Mouse (Mus musculus): Measurements from ENCODE around the gene Ltbp3. TPM values are rescaled to one million over a fixed set of nuclear protein-coding genes. Genes with fewer than 3 reads are reported as not detected.
A peak's percentile ranks its signal among the peaks of the same experiment; 100 is the strongest.

Ltbp3 gene
- polyA plus RNA-seq, 1 experiment from 2014 or later = 9.7 TPM

- H3K9me3 ChIP-seq (ENCODE audit: control insufficient read depth, low read length) = no peaks in the 10 kb centered on the region
- no peaks in the 10 kb centered on the region for H3K27me3 ChIP-seq (ENCODE audit: control insufficient read depth, insufficient read depth, low read length)
- no peak overlapping the region for H3K9ac ChIP-seq (ENCODE audit: low read length)
- no peak overlapping the region for H3K27ac ChIP-seq (replicated peaks; ENCODE audit: low read depth, low read length)
- no peak for ATAC-seq (ENCODE audit: insufficient number of reproducible peaks, low FRiP score, low TSS enrichment, low read depth)
- no peak overlapping the region for H3K4me3 ChIP-seq (ENCODE audit: low read depth, low read length)
- H3K4me1 ChIP-seq (ENCODE audit: control insufficient read depth, insufficient read depth, low read length) = peaks cover 14% of the 10 kb centered on the region
- H3K36me3 ChIP-seq (ENCODE audit: control insufficient read depth, insufficient read depth, low read length) = peaks cover 21% of the 10 kb centered on the region
- no peak overlapping the region for H3K4me2 ChIP-seq (ENCODE audit: low read depth, severe bottlenecking)
- no peak for DNase-seq (ENCODE audit: low spot score)
- 53% methylated on average over 10 of the region's 10 CpGs for WGBS
These were observed 23.7 kb upstream of the Ltbp3 start for GRCm38 (mm10) chr19:5716955-5717354.

- WGBS = 90% methylated on average over 6 of the region's 6 CpGs
- H3K27ac ChIP-seq (replicated peaks; ENCODE audit: low read depth, low read length) = no peak overlapping the region
These were observed 19.5 kb upstream of the Ltbp3 start for GRCm38 (mm10) chr19:5721233-5721632.

GRCm38 (mm10) chr19:5722848-5723425, 17.8 kb upstream of the Ltbp3 start:
- no peaks in the 10 kb centered on the region for H3K27me3 ChIP-seq (ENCODE audit: control insufficient read depth, insufficient read depth, low read length)
- no peaks in the 10 kb centered on the region for H3K9me3 ChIP-seq (ENCODE audit: control insufficient read depth, low read length)
- WGBS = 94% methylated on average over 7 of the region's 7 CpGs
- ATAC-seq (ENCODE audit: insufficient number of reproducible peaks, low FRiP score, low TSS enrichment, low read depth) (no peak), DNase-seq (ENCODE audit: low spot score) (no peak)
- no peak overlapping the region for H3K4me2 ChIP-seq (ENCODE audit: low read depth, severe bottlenecking)
- peaks cover 20% of the 10 kb centered on the region for H3K4me1 ChIP-seq (ENCODE audit: control insufficient read depth, insufficient read depth, low read length)
- H3K27ac ChIP-seq (replicated peaks; ENCODE audit: low read depth, low read length) = no peak overlapping the region
- no peak overlapping the region for H3K9ac ChIP-seq (ENCODE audit: low read length)
- no peak overlapping the region for H3K4me3 ChIP-seq (ENCODE audit: low read depth, low read length)
- peaks cover 23% of the 10 kb centered on the region for H3K36me3 ChIP-seq (ENCODE audit: control insufficient read depth, insufficient read depth, low read length)

More at GRCm38 (mm10) chr19:5721233-5721632, 19.5 kb upstream of the Ltbp3 start:
- Histone ChIP-seq H3K4me2 (ENCODE audit: low read depth, severe bottlenecking) (no peak overlapping the region), H3K4me1 (ENCODE audit: control insufficient read depth, insufficient read depth, low read length) (peaks cover 10% of the 10 kb centered on the region), H3K4me3 (ENCODE audit: low read depth, low read length) (no peak overlapping the region), H3K9ac (ENCODE audit: low read length) (no peak overlapping the region), H3K9me3 (ENCODE audit: control insufficient read depth, low read length) (no peaks in the 10 kb centered on the region), H3K36me3 (ENCODE audit: control insufficient read depth, insufficient read depth, low read length) (peaks cover 23% of the 10 kb centered on the region), H3K27me3 (ENCODE audit: control insufficient read depth, insufficient read depth, low read length) (no peaks in the 10 kb centered on the region)
- ATAC-seq (ENCODE audit: insufficient number of reproducible peaks, low FRiP score, low TSS enrichment, low read depth) (no peak), DNase-seq (ENCODE audit: low spot score) (no peak)

GRCm38 (mm10) chr19:5723934-5724548, 16.7 kb upstream of the Ltbp3 start:
- ATAC-seq (ENCODE audit: insufficient number of reproducible peaks, low FRiP score, low TSS enrichment, low read depth) (no peak), DNase-seq (ENCODE audit: low spot score) (no peak)
- Histone ChIP-seq H3K4me2 (ENCODE audit: low read depth, severe bottlenecking) (peak overlapping the region; percentile 28), H3K27ac (replicated peaks; ENCODE audit: low read depth, low read length) (no peak overlapping the region), H3K4me3 (ENCODE audit: low read depth, low read length) (no peak overlapping the region), H3K36me3 (ENCODE audit: control insufficient read depth, insufficient read depth, low read length) (peaks cover 22% of the 10 kb centered on the region), H3K4me1 (ENCODE audit: control insufficient read depth, insufficient read depth, low read length) (peaks cover 28% of the 10 kb centered on the region), H3K9ac (ENCODE audit: low read length) (no peak overlapping the region; the same call in 1 of the 2 replicates), H3K9me3 (ENCODE audit: control insufficient read depth, low read length) (no peaks in the 10 kb centered on the region), H3K27me3 (ENCODE audit: control insufficient read depth, insufficient read depth, low read length) (no peaks in the 10 kb centered on the region)
- WGBS = 72% methylated on average over 4 of the region's 4 CpGs

GRCm38 (mm10) chr19:5724549-5724941, 16.2 kb upstream of the Ltbp3 start:
- peak overlapping the region; percentile 28 for H3K4me2 ChIP-seq (ENCODE audit: low read depth, severe bottlenecking)
- H3K9me3 ChIP-seq (ENCODE audit: control insufficient read depth, low read length) = no peaks in the 10 kb centered on the region
- peak; percentile 24 for DNase-seq (ENCODE audit: low spot score)
- H3K36me3 ChIP-seq (ENCODE audit: control insufficient read depth, insufficient read depth, low read length) = peaks cover 20% of the 10 kb centered on the region
- H3K27me3 ChIP-seq (ENCODE audit: control insufficient read depth, insufficient read depth, low read length) = no peaks in the 10 kb centered on the region
- H3K9ac ChIP-seq (ENCODE audit: low read length) = no peak overlapping the region
- ATAC-seq (ENCODE audit: insufficient number of reproducible peaks, low FRiP score, low TSS enrichment, low read depth) = no peak
- no peak overlapping the region for H3K27ac ChIP-seq (replicated peaks; ENCODE audit: low read depth, low read length)
- 79% methylated on average over 7 of the region's 7 CpGs for WGBS
- H3K4me1 ChIP-seq (ENCODE audit: control insufficient read depth, insufficient read depth, low read length) = peaks cover 28% of the 10 kb centered on the region
- no peak overlapping the region; the same call in 1 of the 2 replicates for H3K4me3 ChIP-seq (ENCODE audit: low read depth, low read length)

GRCm38 (mm10) chr19:5725029-5725707, 15.5 kb upstream of the Ltbp3 start:
- no peak overlapping the region for H3K27ac ChIP-seq (replicated peaks; ENCODE audit: low read depth, low read length)
- DNase-seq (ENCODE audit: low spot score) (peak; percentile 26), ATAC-seq (ENCODE audit: insufficient number of reproducible peaks, low FRiP score, low TSS enrichment, low read depth) (0 out of 2 replicates have a peak, but pooled peaks have one; percentile 12)
- 69% methylated on average over 12 of the region's 12 CpGs for WGBS
- no peaks in the 10 kb centered on the region for H3K9me3 ChIP-seq (ENCODE audit: control insufficient read depth, low read length)
- peak overlapping the region; percentile 9; the same call in 1 of the 2 replicates for H3K4me3 ChIP-seq (ENCODE audit: low read depth, low read length)
- peaks cover 18% of the 10 kb centered on the region for H3K36me3 ChIP-seq (ENCODE audit: control insufficient read depth, insufficient read depth, low read length)
- H3K27me3 ChIP-seq (ENCODE audit: control insufficient read depth, insufficient read depth, low read length) = no peaks in the 10 kb centered on the region
- H3K4me2 ChIP-seq (ENCODE audit: low read depth, severe bottlenecking) = peak overlapping the region; percentile 53
- H3K4me1 ChIP-seq (ENCODE audit: control insufficient read depth, insufficient read depth, low read length) = peaks cover 29% of the 10 kb centered on the region
- peak overlapping the region; percentile 32 for H3K9ac ChIP-seq (ENCODE audit: low read length)

- Histone ChIP-seq H3K9me3 (ENCODE audit: control insufficient read depth, low read length) (no peaks in the 10 kb centered on the region), H3K27ac (replicated peaks; ENCODE audit: low read depth, low read length) (no peak within 1 kb of the TSS), H3K36me3 (ENCODE audit: control insufficient read depth, insufficient read depth, low read length) (peaks cover 10% of the 10 kb centered on the region), H3K4me1 (ENCODE audit: control insufficient read depth, insufficient read depth, low read length) (peaks cover 33% of the 10 kb centered on the region), H3K4me3 (ENCODE audit: low read depth, low read length) (peak within 1 kb of the TSS; percentile 98), H3K9ac (ENCODE audit: low read length) (peak within 1 kb of the TSS; percentile 32), H3K27me3 (ENCODE audit: control insufficient read depth, insufficient read depth, low read length) (no peaks in the 10 kb centered on the region), H3K4me2 (ENCODE audit: low read depth, severe bottlenecking) (peak within 1 kb of the TSS; percentile 94)
- 12% methylated on average over 49 of the region's 49 CpGs for WGBS
- DNase-seq (ENCODE audit: low spot score) (peak; percentile 58), ATAC-seq (ENCODE audit: insufficient number of reproducible peaks, low FRiP score, low TSS enrichment, low read depth) (no peak)
These were observed 14.8 kb upstream of the Ltbp3 start, which contains the start of gene Ehbp1l1 for GRCm38 (mm10) chr19:5725767-5726515. Gene Ehbp1l1, minus strand, starts transcription at chr19:5726317.
